Mouse (Mus musculus): ENCODE measurements around the gene Foxr1.
"Not testable (repeated sequence)": the region's sequence is repeated elsewhere in the genome, so short reads cannot be mapped to it uniquely, and the experiment has no call there.

DNA sequence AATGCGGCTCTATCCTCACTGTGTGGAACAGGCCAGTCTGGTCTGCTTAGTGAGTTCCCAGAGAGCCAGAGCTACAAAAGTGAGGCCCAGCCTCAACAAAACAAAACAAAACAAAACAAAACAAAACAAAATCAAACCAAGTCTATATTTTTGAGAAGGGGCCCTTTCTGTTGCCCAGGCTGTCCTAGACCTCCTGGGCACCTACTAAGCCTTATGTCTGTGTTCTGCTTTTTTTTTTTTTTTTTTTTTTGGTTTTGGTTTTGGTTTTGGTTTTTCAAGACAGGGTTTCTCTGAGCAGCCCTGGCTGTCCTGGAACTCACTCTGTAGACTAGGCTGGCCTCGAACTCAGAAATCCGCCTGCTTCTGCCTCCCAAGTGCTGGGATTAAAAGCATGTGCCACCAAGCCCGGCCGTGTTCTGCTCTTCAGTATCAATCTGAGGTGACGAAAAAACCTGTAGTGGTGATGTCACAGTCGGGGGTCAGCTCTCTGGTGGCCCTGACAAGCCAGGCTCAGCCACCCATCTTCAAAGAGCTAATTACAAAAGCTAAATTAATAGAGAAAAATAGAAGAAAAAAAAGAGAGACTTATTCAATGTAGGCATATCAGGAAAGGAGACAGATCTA lies 3.6 kb upstream of the Foxr1 start:
- not testable (repeated sequence) for TF ChIP-seq ZC3H11A (IDR thresholded peaks at IDR 0.05; ENCODE audit: borderline replicate concordance, low read depth, low read length); HCFC1 (IDR thresholded peaks at IDR 0.05; ENCODE audit: borderline replicate concordance, insufficient read depth, low read length); CHD2 (IDR thresholded peaks at IDR 0.05; ENCODE audit: low read depth, low read length)
